ENCODE assay signal across 7 mouse cellular contexts in the genomic region with DNA sequence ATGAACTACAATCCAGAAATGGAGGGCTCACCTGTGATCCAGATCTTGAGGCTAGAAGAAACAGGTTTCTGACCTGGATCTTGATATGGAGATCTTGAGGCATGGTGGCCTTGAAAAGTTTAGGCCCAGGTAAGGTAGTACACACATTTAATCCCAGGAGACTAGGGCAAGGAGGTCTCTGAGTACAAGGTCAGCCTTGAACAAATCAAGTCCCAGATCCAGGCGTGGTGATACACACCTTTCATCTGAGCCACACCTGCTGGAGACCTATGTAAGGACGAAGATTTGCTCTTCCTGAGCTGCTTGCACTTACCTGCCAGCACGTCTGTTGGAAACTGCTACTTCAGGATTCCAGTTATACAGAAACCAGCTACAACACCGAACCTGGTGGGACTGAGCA. TPM values are rescaled to one million over a fixed set of nuclear protein-coding genes. Genes with fewer than 3 reads are reported as not detected.
DNase-seq lines count a peak whose midpoint lies in the region; ATAC-seq and TF ChIP-seq lines count a peak whose summit lies in the region.

A gene (plus strand): TSS at position 301 of the 400 bp plus-strand sequence.

- H3K4me3 ChIP-seq in testis, adult 2 months (ENCODE audit: control insufficient read depth, low read depth, low read length) = no peak within 1 kb of the TSS
- H3K4me3 ChIP-seq in hindbrain, embryonic 13.5 days = no peak within 1 kb of the TSS

- no peak for TF ChIP-seq CTCF in testis, adult 2 months (IDR thresholded peaks at IDR 0.05; ENCODE audit: control insufficient read depth, insufficient read depth, insufficient replicate concordance, low read depth, low read length)

- no peak within 1 kb of the TSS for H3K27ac ChIP-seq in testis, adult 2 months (ENCODE audit: control insufficient read depth, insufficient read depth, low read depth, low read length)
- no peak within 1 kb of the TSS for H3K27ac ChIP-seq in hindbrain, embryonic 13.5 days

- no peaks in the 10 kb centered on the region for H3K36me3 ChIP-seq in testis, adult 2 months (ENCODE audit: control insufficient read depth, insufficient read depth, low read length)
- H3K36me3 ChIP-seq in hindbrain, embryonic 13.5 days = no peaks in the 10 kb centered on the region

- no peak for ATAC-seq in erythroid progenitor cell, adult 5-6 weeks (replicated peaks; ENCODE audit: low FRiP score, poor library complexity, severe bottlenecking)
- no peak for ATAC-seq in hindbrain, embryonic 13.5 days (ENCODE audit: low FRiP score)
- no peak for ATAC-seq in megakaryocyte-erythroid progenitor cell, adult 5-6 weeks (replicated peaks; ENCODE audit: low FRiP score, low TSS enrichment, poor library complexity, severe bottlenecking)

- H3K9ac ChIP-seq in hindbrain, embryonic 13.5 days = no peak within 1 kb of the TSS

- 83% methylated on average over 4 of the region's 4 CpGs for WGBS in hindbrain, embryonic 13.5 days

- TF ChIP-seq POLR2A in testis, adult 2 months (IDR thresholded peaks at IDR 0.05; ENCODE audit: control insufficient read depth, low read depth, low read length) = no peak

- no peak for DNase-seq in testis, postnatal 10 days (ENCODE audit: low spot score)
- no peak for DNase-seq in cerebellum, postnatal 36 days
- no peak for DNase-seq in kidney, adult 18-20 months

- H3K4me1 ChIP-seq in testis, adult 2 months (ENCODE audit: control insufficient read depth, insufficient read depth, low read length) = no peaks in the 10 kb centered on the region; the same call in 1 of the 2 replicates
- peaks cover 5% of the 10 kb centered on the region; the same call in 1 of the 2 replicates for H3K4me1 ChIP-seq in hindbrain, embryonic 13.5 days (replicated peaks)

- H3K4me2 ChIP-seq in hindbrain, embryonic 13.5 days = no peak within 1 kb of the TSS

- H3K27me3 ChIP-seq in testis, adult 2 months (ENCODE audit: control insufficient read depth, insufficient read depth, low read length) = no peaks in the 10 kb centered on the region
- peaks cover 4% of the 10 kb centered on the region; the same call in 1 of the 2 replicates for H3K27me3 ChIP-seq in hindbrain, embryonic 13.5 days

- H3K9me3 ChIP-seq in hindbrain, embryonic 13.5 days = no peaks in the 10 kb centered on the region

RNA-seq across cellular contexts. Expression of the gene that starts here (rescaled TPM):
- polyA plus RNA-seq in testis, adult 2 months (2012; rRNA removed) = 19.2 and 23.9 TPM in 2 replicates
- 106 and 114 TPM in 2 replicates for total RNA-seq in erythroid progenitor cell, adult 5-6 weeks (2015; ENCODE audit: low replicate concordance)
- total RNA-seq in erythroid progenitor cell, adult 5-6 weeks (2017; ENCODE audit: low replicate concordance) = 166 and 174 TPM in 2 replicates
- 18.7 and 19.5 TPM in 2 replicates for polyA plus RNA-seq in hindbrain, embryonic 13.5 days (2015; fragmentation: Nextera tagmentation; extraction: Ambion mirVana)
- 45.5 and 50.6 TPM in 2 replicates for total RNA-seq in megakaryocyte-erythroid progenitor cell, adult 5-6 weeks (2014; fragmentation: Nextera tagmentation)
- 50.5 and 51.0 TPM in 2 replicates for total RNA-seq in megakaryocyte-erythroid progenitor cell, adult 5-6 weeks (2017)
